11 mouse cellular contexts compared by ENCODE assay signal in the genomic region with DNA sequence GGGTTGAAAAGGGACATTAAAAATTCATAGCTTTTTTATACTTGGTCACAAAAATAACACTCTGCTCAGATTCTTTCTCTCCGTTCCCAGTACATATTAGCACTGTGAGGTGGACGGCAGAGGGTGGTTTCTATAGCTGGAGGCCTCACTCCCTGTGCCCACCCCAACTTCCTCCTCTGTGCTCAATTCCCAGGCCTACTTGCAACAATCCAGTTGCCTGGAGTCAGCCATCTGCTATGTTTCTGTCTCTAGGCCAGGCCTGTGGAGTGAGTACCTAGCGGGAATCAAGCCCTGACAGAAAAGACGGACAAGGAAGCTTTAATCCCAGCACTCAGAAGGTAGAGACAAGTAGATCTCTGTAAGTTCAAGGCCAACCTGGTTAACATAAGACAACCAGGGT. TPM values are rescaled to one million over a fixed set of nuclear protein-coding genes. Genes with fewer than 3 reads are reported as not detected.
A peak's percentile ranks its signal among the peaks of the same experiment; 100 is the strongest.
DNase-seq lines count a peak whose midpoint lies in the region; ATAC-seq and TF ChIP-seq lines count a peak whose summit lies in the region.
"Had no signal": no experiment of that assay in that cellular context is flagged by ENCODE, and none has a peak within 500 bp of the region (broad histone marks: within the 10 kb centered on the region; RNA-seq: fewer than 3 reads in every experiment).

No protein-coding gene starts in this region.

- H3K27ac ChIP-seq in heart, embryonic 15.5 days, result peak overlapping the region; percentile 97
- peak overlapping the region; percentile 33; the same call in 1 of the 2 replicates for H3K27ac ChIP-seq in midbrain, embryonic 13.5 days
- H3K27ac ChIP-seq in midbrain, postnatal 0 days (ENCODE audit: low read depth, low read length), result no peak overlapping the region
- H3K27ac ChIP-seq in intestine, embryonic 16.5 days (ENCODE audit: low read length), result peak overlapping the region; percentile 91
- peak overlapping the region; percentile 93; the same call in 1 of the 2 replicates for H3K27ac ChIP-seq in stomach, embryonic 15.5 days
- no peak overlapping the region for H3K27ac ChIP-seq in forebrain, embryonic 15.5 days (replicated peaks)
- H3K27ac ChIP-seq in forebrain, embryonic 13.5 days, result no peak overlapping the region

- H3K9ac ChIP-seq in heart, embryonic 15.5 days, result peak overlapping the region; percentile 36; the same call in 1 of the 2 replicates
- no peak overlapping the region for H3K9ac ChIP-seq in midbrain, embryonic 13.5 days (replicated peaks)
- no peak overlapping the region for H3K9ac ChIP-seq in midbrain, postnatal 0 days (replicated peaks; ENCODE audit: low read length, poor library complexity, severe bottlenecking)
- no peak overlapping the region; the same call in 1 of the 2 replicates for H3K9ac ChIP-seq in intestine, embryonic 16.5 days (ENCODE audit: low read depth, low read length)
- H3K9ac ChIP-seq in stomach, embryonic 15.5 days, result no peak overlapping the region
- no peak overlapping the region for H3K9ac ChIP-seq in forebrain, embryonic 15.5 days (replicated peaks)
- no peak overlapping the region for H3K9ac ChIP-seq in forebrain, embryonic 13.5 days

- no peaks in the 10 kb centered on the region for H3K9me3 ChIP-seq in heart, embryonic 15.5 days (replicated peaks)
- H3K9me3 ChIP-seq in midbrain, embryonic 13.5 days, result no peaks in the 10 kb centered on the region
- no peaks in the 10 kb centered on the region for H3K9me3 ChIP-seq in midbrain, postnatal 0 days (ENCODE audit: low read length)
- H3K9me3 ChIP-seq in intestine, embryonic 16.5 days (ENCODE audit: control insufficient read depth, low read length), result no peaks in the 10 kb centered on the region
- no peaks in the 10 kb centered on the region for H3K9me3 ChIP-seq in stomach, embryonic 15.5 days
- H3K9me3 ChIP-seq in forebrain, embryonic 15.5 days, result no peaks in the 10 kb centered on the region
- no peaks in the 10 kb centered on the region for H3K9me3 ChIP-seq in forebrain, embryonic 13.5 days (replicated peaks)

- H3K4me1 ChIP-seq in heart, embryonic 15.5 days (replicated peaks), result peaks cover 95% of the 10 kb centered on the region
- H3K4me1 ChIP-seq in midbrain, embryonic 13.5 days (replicated peaks), result peaks cover 63% of the 10 kb centered on the region
- peaks cover 5% of the 10 kb centered on the region; the same call in 1 of the 2 replicates for H3K4me1 ChIP-seq in midbrain, postnatal 0 days (ENCODE audit: insufficient read depth, low read length)
- peaks cover 91% of the 10 kb centered on the region for H3K4me1 ChIP-seq in intestine, embryonic 16.5 days (ENCODE audit: control insufficient read depth, insufficient read depth, low read length)
- H3K4me1 ChIP-seq in stomach, embryonic 15.5 days, result peaks cover 88% of the 10 kb centered on the region
- H3K4me1 ChIP-seq in forebrain, embryonic 15.5 days, result peaks cover 66% of the 10 kb centered on the region
- H3K4me1 ChIP-seq in forebrain, embryonic 13.5 days, result peaks cover 91% of the 10 kb centered on the region

- H3K27me3 ChIP-seq in heart, embryonic 15.5 days, result no peaks in the 10 kb centered on the region
- H3K27me3 ChIP-seq in midbrain, embryonic 13.5 days, result no peaks in the 10 kb centered on the region
- no peaks in the 10 kb centered on the region for H3K27me3 ChIP-seq in midbrain, postnatal 0 days (ENCODE audit: insufficient read depth, low read length)
- no peaks in the 10 kb centered on the region for H3K27me3 ChIP-seq in intestine, embryonic 16.5 days (replicated peaks; ENCODE audit: control insufficient read depth, insufficient read depth, low read length)
- H3K27me3 ChIP-seq in stomach, embryonic 15.5 days (replicated peaks), result no peaks in the 10 kb centered on the region
- no peaks in the 10 kb centered on the region for H3K27me3 ChIP-seq in forebrain, embryonic 15.5 days
- H3K27me3 ChIP-seq in forebrain, embryonic 13.5 days, result no peaks in the 10 kb centered on the region

- DNase-seq in heart, adult 18-20 months, result no peak
- no peak for DNase-seq in midbrain, postnatal 0 days (ENCODE audit: low spot score)
- DNase-seq: layer of hippocampus, adult 9-11 months; midbrain, embryonic 14.5 days had no signal

- peaks cover 16% of the 10 kb centered on the region for H3K36me3 ChIP-seq in heart, embryonic 15.5 days
- peaks cover 17% of the 10 kb centered on the region for H3K36me3 ChIP-seq in midbrain, embryonic 13.5 days
- H3K36me3 ChIP-seq in midbrain, postnatal 0 days (ENCODE audit: insufficient read depth, low read length), result peaks cover 4% of the 10 kb centered on the region; the same call in 1 of the 2 replicates
- peaks cover 10% of the 10 kb centered on the region; the same call in 1 of the 2 replicates for H3K36me3 ChIP-seq in intestine, embryonic 16.5 days (ENCODE audit: control insufficient read depth, insufficient read depth, low read length)
- H3K36me3 ChIP-seq in stomach, embryonic 15.5 days, result no peaks in the 10 kb centered on the region
- 0 out of 2 replicates have a peak, but pooled peaks cover 3% of the 10 kb centered on the region for H3K36me3 ChIP-seq in forebrain, embryonic 15.5 days
- peaks cover 19% of the 10 kb centered on the region for H3K36me3 ChIP-seq in forebrain, embryonic 13.5 days (ENCODE audit: poor library complexity, severe bottlenecking)

- no peak overlapping the region for H3K4me2 ChIP-seq in heart, embryonic 15.5 days
- H3K4me2 ChIP-seq in midbrain, embryonic 13.5 days (replicated peaks), result no peak overlapping the region
- no peak overlapping the region for H3K4me2 ChIP-seq in midbrain, postnatal 0 days (ENCODE audit: low read depth, low read length, poor library complexity, severe bottlenecking)
- H3K4me2 ChIP-seq in intestine, embryonic 16.5 days (ENCODE audit: low read depth, low read length), result no peak overlapping the region
- H3K4me2 ChIP-seq in stomach, embryonic 15.5 days, result no peak overlapping the region
- no peak overlapping the region for H3K4me2 ChIP-seq in forebrain, embryonic 15.5 days (replicated peaks)
- H3K4me2 ChIP-seq in forebrain, embryonic 13.5 days, result no peak overlapping the region

- no peak overlapping the region for H3K4me3 ChIP-seq in heart, embryonic 15.5 days
- H3K4me3 ChIP-seq in midbrain, embryonic 13.5 days (replicated peaks), result no peak overlapping the region
- H3K4me3 ChIP-seq in midbrain, postnatal 0 days (ENCODE audit: low read depth, low read length), result no peak overlapping the region
- no peak overlapping the region for H3K4me3 ChIP-seq in intestine, embryonic 16.5 days (ENCODE audit: low read length)
- no peak overlapping the region for H3K4me3 ChIP-seq in stomach, embryonic 15.5 days (replicated peaks)
- no peak overlapping the region for H3K4me3 ChIP-seq in forebrain, embryonic 15.5 days
- H3K4me3 ChIP-seq in forebrain, embryonic 13.5 days, result no peak overlapping the region

- TF ChIP-seq CTCF in midbrain, postnatal 0 days (IDR thresholded peaks at IDR 0.05), result no peak

- WGBS in heart, embryonic 15.5 days, result 52% methylated on average over 4 of the region's 4 CpGs
- 71% methylated on average over 4 of the region's 4 CpGs for WGBS in midbrain, embryonic 13.5 days
- WGBS in midbrain, postnatal 0 days, result 61% methylated on average over 4 of the region's 4 CpGs
- WGBS in intestine, embryonic 16.5 days, result 59% methylated on average over 4 of the region's 4 CpGs
- WGBS in stomach, embryonic 15.5 days, result 63% methylated on average over 4 of the region's 4 CpGs
- 69% methylated on average over 4 of the region's 4 CpGs for WGBS in forebrain, embryonic 15.5 days
- 79% methylated on average over 4 of the region's 4 CpGs for WGBS in forebrain, embryonic 13.5 days

- no peak for ATAC-seq in heart, embryonic 15.5 days (replicated peaks; ENCODE audit: insufficient number of reproducible peaks, insufficient read depth, low FRiP score, low read depth)
- no peak for ATAC-seq in midbrain, embryonic 13.5 days
- ATAC-seq in midbrain, postnatal 0 days (ENCODE audit: low FRiP score), result no peak
- no peak for ATAC-seq in intestine, embryonic 16.5 days
- no peak for ATAC-seq in stomach, embryonic 15.5 days (ENCODE audit: insufficient read depth, low FRiP score, low read depth)
- ATAC-seq in forebrain, embryonic 15.5 days (replicated peaks), result no peak
- no peak for ATAC-seq in forebrain, embryonic 13.5 days

RNA-seq across cellular contexts. Expression of gene Actn4, which starts 39.5 kb away (rescaled TPM):
- polyA plus RNA-seq in heart, embryonic 15.5 days (2015; fragmentation: Nextera tagmentation; extraction: Ambion mirVana), result 236 and 281 TPM in 2 replicates
- 10 to 100 TPM; 64.7 to 66.4 TPM for total RNA-seq in heart, adult 18-20 months (2021)
- 120 and 132 TPM in 2 replicates for polyA plus RNA-seq in midbrain, embryonic 13.5 days (2015; fragmentation: Nextera tagmentation; extraction: Ambion mirVana)
- 74.7 and 86.9 TPM in 2 replicates for total RNA-seq in midbrain, postnatal 0 days (2014; rRNA removed)
- 101 and 105 TPM in 2 replicates for polyA plus RNA-seq in midbrain, postnatal 0 days (2015; fragmentation: Nextera tagmentation; extraction: Ambion mirVana)
- polyA plus RNA-seq in intestine, embryonic 16.5 days (2015; fragmentation: Nextera tagmentation; extraction: Ambion mirVana), result 402 and 447 TPM in 2 replicates
- 319 and 341 TPM in 2 replicates for polyA plus RNA-seq in stomach, embryonic 15.5 days (2015; fragmentation: Nextera tagmentation; extraction: Ambion mirVana)
- polyA plus RNA-seq in forebrain, embryonic 15.5 days (2015; fragmentation: Nextera tagmentation; extraction: Ambion mirVana), result 134 TPM in 2 replicates
- polyA plus RNA-seq in forebrain, embryonic 13.5 days (2015; fragmentation: Nextera tagmentation; extraction: Ambion mirVana), result 114 and 136 TPM in 2 replicates

RNA-seq across cellular contexts. Expression of gene Capn12, which starts 41.4 kb away (rescaled TPM):
- 0.33 and 0.42 TPM in 2 replicates for polyA plus RNA-seq in heart, embryonic 15.5 days (2015; fragmentation: Nextera tagmentation; extraction: Ambion mirVana)
- under 1 TPM; 0.31 to 0.35 TPM for total RNA-seq in heart, adult 18-20 months (2021)
- polyA plus RNA-seq in midbrain, embryonic 13.5 days (2015; fragmentation: Nextera tagmentation; extraction: Ambion mirVana), result 0.62 and 0.70 TPM in 2 replicates
- total RNA-seq in midbrain, postnatal 0 days (2014; rRNA removed), result 0.38 and 0.57 TPM in 2 replicates
- 0.26 and 0.41 TPM in 2 replicates for polyA plus RNA-seq in midbrain, postnatal 0 days (2015; fragmentation: Nextera tagmentation; extraction: Ambion mirVana)
- 0.29 and 0.39 TPM in 2 replicates for polyA plus RNA-seq in intestine, embryonic 16.5 days (2015; fragmentation: Nextera tagmentation; extraction: Ambion mirVana)
- 0.34 and 0.45 TPM in 2 replicates for polyA plus RNA-seq in stomach, embryonic 15.5 days (2015; fragmentation: Nextera tagmentation; extraction: Ambion mirVana)
- polyA plus RNA-seq in forebrain, embryonic 15.5 days (2015; fragmentation: Nextera tagmentation; extraction: Ambion mirVana), result 0.57 and 0.80 TPM in 2 replicates
- polyA plus RNA-seq in forebrain, embryonic 13.5 days (2015; fragmentation: Nextera tagmentation; extraction: Ambion mirVana), result 0.21 and 0.30 TPM in 2 replicates

RNA-seq across cellular contexts. Expression of gene Lgals7, which starts 59.0 kb away (rescaled TPM):
- 1.7 and 2.7 TPM in 2 replicates for polyA plus RNA-seq in heart, embryonic 15.5 days (2015; fragmentation: Nextera tagmentation; extraction: Ambion mirVana)
- total RNA-seq in heart, adult 18-20 months (2021), result 1 to 10 TPM in 1 of 2 experiments, under 1 TPM in 1; 0.93 to 1.8 TPM
- 8.5 and 9.8 TPM in 2 replicates for polyA plus RNA-seq in midbrain, embryonic 13.5 days (2015; fragmentation: Nextera tagmentation; extraction: Ambion mirVana)
- 0.38 and 12.5 TPM in 2 replicates for total RNA-seq in midbrain, postnatal 0 days (2014; rRNA removed)
- 3.8 and 4.8 TPM in 2 replicates for polyA plus RNA-seq in midbrain, postnatal 0 days (2015; fragmentation: Nextera tagmentation; extraction: Ambion mirVana)
- 0.56 and 0.97 TPM in 2 replicates for polyA plus RNA-seq in intestine, embryonic 16.5 days (2015; fragmentation: Nextera tagmentation; extraction: Ambion mirVana)
- polyA plus RNA-seq in stomach, embryonic 15.5 days (2015; fragmentation: Nextera tagmentation; extraction: Ambion mirVana), result 2.2 TPM in 2 replicates
- 2.6 and 3.5 TPM in 2 replicates for polyA plus RNA-seq in forebrain, embryonic 15.5 days (2015; fragmentation: Nextera tagmentation; extraction: Ambion mirVana)
- 2.0 and 2.4 TPM in 2 replicates for polyA plus RNA-seq in forebrain, embryonic 13.5 days (2015; fragmentation: Nextera tagmentation; extraction: Ambion mirVana)
- total RNA-seq: gastrocnemius, adult 8-10 months had no signal

RNA-seq across cellular contexts. Expression of gene Eif3k, which starts 59.1 kb away (rescaled TPM):
- 239 and 261 TPM in 2 replicates for polyA plus RNA-seq in heart, embryonic 15.5 days (2015; fragmentation: Nextera tagmentation; extraction: Ambion mirVana)
- total RNA-seq in heart, adult 18-20 months (2021), result 100 to 1,000 TPM; 166 to 176 TPM
- 318 and 323 TPM in 2 replicates for polyA plus RNA-seq in midbrain, embryonic 13.5 days (2015; fragmentation: Nextera tagmentation; extraction: Ambion mirVana)
- 405 and 482 TPM in 2 replicates for total RNA-seq in midbrain, postnatal 0 days (2014; rRNA removed)
- polyA plus RNA-seq in midbrain, postnatal 0 days (2015; fragmentation: Nextera tagmentation; extraction: Ambion mirVana), result 292 and 309 TPM in 2 replicates
- polyA plus RNA-seq in intestine, embryonic 16.5 days (2015; fragmentation: Nextera tagmentation; extraction: Ambion mirVana), result 355 and 362 TPM in 2 replicates
- polyA plus RNA-seq in stomach, embryonic 15.5 days (2015; fragmentation: Nextera tagmentation; extraction: Ambion mirVana), result 370 and 373 TPM in 2 replicates
- polyA plus RNA-seq in forebrain, embryonic 15.5 days (2015; fragmentation: Nextera tagmentation; extraction: Ambion mirVana), result 303 and 307 TPM in 2 replicates
- polyA plus RNA-seq in forebrain, embryonic 13.5 days (2015; fragmentation: Nextera tagmentation; extraction: Ambion mirVana), result 351 and 356 TPM in 2 replicates

RNA-seq across cellular contexts. Expression of gene Map4k1, which starts 59.2 kb away (rescaled TPM):
- polyA plus RNA-seq in heart, embryonic 15.5 days (2015; fragmentation: Nextera tagmentation; extraction: Ambion mirVana), result 2.8 and 7.6 TPM in 2 replicates
- total RNA-seq in heart, adult 18-20 months (2021), result 1 to 10 TPM in 1 of 2 experiments, under 1 TPM in 1; 0.45 to 4.2 TPM
- 4.5 and 5.0 TPM in 2 replicates for polyA plus RNA-seq in midbrain, embryonic 13.5 days (2015; fragmentation: Nextera tagmentation; extraction: Ambion mirVana)
- 5.6 and 17.4 TPM in 2 replicates for total RNA-seq in midbrain, postnatal 0 days (2014; rRNA removed)
- 18.2 and 21.0 TPM in 2 replicates for polyA plus RNA-seq in midbrain, postnatal 0 days (2015; fragmentation: Nextera tagmentation; extraction: Ambion mirVana)
- 6.9 and 7.3 TPM in 2 replicates for polyA plus RNA-seq in intestine, embryonic 16.5 days (2015; fragmentation: Nextera tagmentation; extraction: Ambion mirVana)
- polyA plus RNA-seq in stomach, embryonic 15.5 days (2015; fragmentation: Nextera tagmentation; extraction: Ambion mirVana), result 7.8 and 9.3 TPM in 2 replicates
- 5.5 and 7.7 TPM in 2 replicates for polyA plus RNA-seq in forebrain, embryonic 15.5 days (2015; fragmentation: Nextera tagmentation; extraction: Ambion mirVana)
- polyA plus RNA-seq in forebrain, embryonic 13.5 days (2015; fragmentation: Nextera tagmentation; extraction: Ambion mirVana), result 4.3 and 4.4 TPM in 2 replicates

Comparison
In these comparisons a context has a peak if more than half of its experiments do, and no peak if none do; other contexts are left out.
1. H3K27ac ChIP-seq: peak in heart, embryonic 15.5 days (single experiment), midbrain, embryonic 13.5 days (single experiment), intestine, embryonic 16.5 days (single experiment) and stomach, embryonic 15.5 days (single experiment); none in midbrain, postnatal 0 days (single experiment), forebrain, embryonic 15.5 days (single experiment) and forebrain, embryonic 13.5 days (single experiment).